Mouse (Mus musculus) megakaryocyte, embryonic 14.5 days (primary cell): ENCODE measurements at regions not wholly inside any gene's neighbourhood (a gene's known extent, or its start where the extent isn't known, plus 50 kb on each side); places are given as distances from the start of the nearest gene placed in this dataset.

Experiments used
- H3K27me3 ChIP-seq: replicated peaks from 2 replicates; pipeline ENCODE3; 2012; ENCODE audit warnings: inconsistent platforms
- H3K36me3 ChIP-seq: replicated peaks from 2 replicates; pipeline ENCODE3; 2012; ENCODE audit warnings: low read length, inconsistent platforms, mixed read lengths
- H3K4me1 ChIP-seq: 2 replicates; pipeline ENCODE4 v1.6.1; 2012; ENCODE audit warnings: inconsistent platforms
- H3K4me3 ChIP-seq: replicated peaks from 2 replicates; pipeline ENCODE3; 2012; ENCODE audit warnings: moderate library complexity, mild to moderate bottlenecking, inconsistent platforms
- H3K9me3 ChIP-seq: 2 replicates; pipeline ENCODE4 v1.6.1; 2012; ENCODE audit warnings: inconsistent platforms
- FLI1 ChIP-seq: IDR thresholded peaks from 2 replicates; pipeline ENCODE4 v1.6.1; 2012; ENCODE audit warnings: low read length, inconsistent platforms, mixed read lengths
- GATA1 ChIP-seq: IDR thresholded peaks from 3 replicates; pipeline ENCODE4 v1.6.1; 2012; ENCODE audit warnings: mixed read lengths, low read length, inconsistent platforms, borderline replicate concordance

DNA sequence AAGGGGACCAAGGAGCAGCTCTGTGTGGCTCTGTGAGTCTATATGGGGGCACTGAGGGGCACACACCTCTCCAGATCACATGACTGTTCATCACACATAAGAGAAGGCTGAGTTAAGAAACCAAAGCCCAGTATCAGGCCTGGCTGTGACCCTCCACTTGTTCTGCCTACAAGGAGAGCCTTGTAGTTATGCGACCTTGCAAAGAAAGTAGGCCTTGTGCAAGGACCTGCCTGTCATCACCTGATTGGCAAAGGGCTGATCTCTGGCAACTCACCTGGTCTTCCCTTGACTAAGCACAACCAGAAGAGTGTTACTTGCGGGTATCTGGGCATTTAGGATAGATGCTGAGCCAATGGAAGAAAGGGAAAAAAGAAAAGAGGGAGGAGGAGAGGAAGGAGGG lies 107.7 kb upstream of the Tcerg1l start:
- H3K4me3 ChIP-seq: no peak overlapping the region
- no peak for TF ChIP-seq GATA1
- TF ChIP-seq FLI1: no peak
- no peaks in the 10 kb centered on the region for H3K4me1 ChIP-seq
- H3K9me3 ChIP-seq: peaks cover 6% of the 10 kb centered on the region
- H3K27me3 ChIP-seq: no peaks in the 10 kb centered on the region
- H3K36me3 ChIP-seq: no peaks in the 10 kb centered on the region

DNA sequence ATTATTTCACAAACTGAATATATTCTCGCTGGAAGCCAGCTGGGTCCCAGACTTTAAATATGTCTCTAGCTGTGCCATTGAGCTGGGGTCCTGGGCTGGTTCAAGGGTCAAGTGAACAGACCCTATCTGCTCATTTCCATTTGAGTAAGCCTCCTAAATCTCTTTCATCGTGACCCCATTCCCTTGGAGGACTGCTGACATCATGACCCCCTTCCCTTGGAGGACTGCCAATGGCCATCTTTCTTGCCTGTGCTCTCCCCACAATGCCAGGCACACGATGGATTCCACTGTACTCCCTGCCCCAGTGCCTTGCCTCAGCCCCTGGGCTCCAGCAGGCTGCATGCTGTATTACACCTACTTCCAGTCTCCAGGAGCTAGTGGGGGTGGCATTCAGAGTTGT lies 106.5 kb upstream of the Tcerg1l start:
- peaks cover 6% of the 10 kb centered on the region for H3K9me3 ChIP-seq
- TF ChIP-seq FLI1 (no peak), GATA1 (no peak)
- no peak overlapping the region for H3K4me3 ChIP-seq
- H3K36me3 ChIP-seq: no peaks in the 10 kb centered on the region
- H3K27me3 ChIP-seq: no peaks in the 10 kb centered on the region
- H3K4me1 ChIP-seq: no peaks in the 10 kb centered on the region

DNA sequence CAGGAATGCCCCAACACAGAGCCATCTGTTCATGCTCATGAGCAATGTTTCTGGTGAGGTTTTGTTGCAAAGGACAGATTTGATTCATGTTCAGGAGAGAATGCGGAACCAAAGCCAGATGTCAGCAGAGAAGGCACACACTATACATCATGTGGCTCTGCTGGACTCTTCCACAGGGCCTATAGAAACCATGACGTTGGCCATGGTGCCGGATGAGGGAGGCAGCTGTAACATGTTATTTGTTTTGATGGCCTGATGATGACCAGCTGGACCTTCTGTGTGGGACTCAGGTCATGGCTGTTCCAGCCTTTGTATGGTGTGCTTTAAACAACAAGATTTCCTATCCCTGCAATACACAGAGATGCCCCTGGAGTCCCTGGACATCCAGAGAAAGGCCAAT lies 105.5 kb upstream of the Tcerg1l start:
- H3K9me3 ChIP-seq: peaks cover 6% of the 10 kb centered on the region
- no peaks in the 10 kb centered on the region for H3K36me3 ChIP-seq
- TF ChIP-seq FLI1: no peak
- TF ChIP-seq GATA1: no peak
- H3K4me3 ChIP-seq: no peak overlapping the region
- no peaks in the 10 kb centered on the region for H3K4me1 ChIP-seq
- no peaks in the 10 kb centered on the region for H3K27me3 ChIP-seq

DNA sequence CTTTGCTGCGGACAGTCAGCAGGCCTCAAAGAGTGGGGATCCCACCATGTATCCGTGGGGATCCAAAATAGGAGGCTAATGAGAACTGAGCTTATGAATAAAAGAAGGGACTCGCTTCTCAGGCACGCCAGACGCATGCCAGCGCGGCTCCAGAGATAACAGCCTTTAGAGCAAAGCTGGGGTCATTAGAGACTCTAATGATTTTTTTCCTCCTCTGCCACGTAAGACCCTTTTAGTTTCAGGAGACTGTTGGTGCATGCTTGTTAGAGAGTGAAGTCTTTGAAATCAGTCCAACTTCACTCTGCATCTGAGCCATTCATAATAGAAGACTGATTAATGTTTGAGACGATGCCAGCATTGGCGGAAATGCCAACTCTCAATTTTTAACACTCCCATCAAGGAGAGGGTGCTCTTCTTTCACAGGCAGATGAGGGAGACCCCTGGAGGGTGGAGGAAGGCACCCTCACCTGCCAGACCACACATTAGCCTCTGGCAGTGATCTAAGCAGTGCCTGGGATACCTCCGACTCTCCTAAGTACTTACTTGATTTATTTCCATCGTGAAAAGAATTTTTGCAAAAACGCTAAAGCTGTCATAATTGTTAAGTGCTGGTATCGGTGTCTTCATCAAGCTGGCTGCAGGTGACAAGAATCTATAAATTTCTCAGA lies 104.0 kb upstream of the Tcerg1l start:
- H3K9me3 ChIP-seq: 0 out of 2 replicates have a peak, but pooled peaks cover 3% of the 10 kb centered on the region
- no peaks in the 10 kb centered on the region for H3K36me3 ChIP-seq
- no peak overlapping the region for H3K4me3 ChIP-seq
- no peaks in the 10 kb centered on the region for H3K27me3 ChIP-seq
- H3K4me1 ChIP-seq: no peaks in the 10 kb centered on the region
- no peak for TF ChIP-seq GATA1
- no peak for TF ChIP-seq FLI1

DNA sequence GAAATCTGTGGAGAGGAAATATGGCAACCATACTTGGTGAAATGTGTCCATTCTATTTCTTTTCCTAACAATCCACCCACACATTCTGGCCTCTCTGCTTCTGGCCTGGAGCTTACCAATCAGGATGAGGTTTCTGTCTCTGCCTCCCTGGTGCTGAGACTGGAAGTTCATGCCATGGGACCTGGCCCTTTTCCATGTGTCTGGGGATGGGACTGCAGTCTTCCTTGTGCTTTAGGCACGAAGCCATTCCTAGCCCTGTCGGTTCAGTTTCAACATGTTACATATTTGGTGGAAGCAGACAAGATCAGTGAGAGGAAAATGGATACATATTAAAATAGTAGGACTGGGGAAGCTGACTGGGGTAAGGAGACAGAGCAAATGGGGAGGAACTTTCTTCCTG lies 100.2 kb upstream of the Tcerg1l start:
- Histone ChIP-seq H3K4me1 (no peaks in the 10 kb centered on the region), H3K27me3 (no peaks in the 10 kb centered on the region), H3K36me3 (no peaks in the 10 kb centered on the region), H3K9me3 (0 out of 2 replicates have a peak, but pooled peaks cover 3% of the 10 kb centered on the region), H3K4me3 (no peak overlapping the region)
- TF ChIP-seq FLI1: no peak
- no peak for TF ChIP-seq GATA1

DNA sequence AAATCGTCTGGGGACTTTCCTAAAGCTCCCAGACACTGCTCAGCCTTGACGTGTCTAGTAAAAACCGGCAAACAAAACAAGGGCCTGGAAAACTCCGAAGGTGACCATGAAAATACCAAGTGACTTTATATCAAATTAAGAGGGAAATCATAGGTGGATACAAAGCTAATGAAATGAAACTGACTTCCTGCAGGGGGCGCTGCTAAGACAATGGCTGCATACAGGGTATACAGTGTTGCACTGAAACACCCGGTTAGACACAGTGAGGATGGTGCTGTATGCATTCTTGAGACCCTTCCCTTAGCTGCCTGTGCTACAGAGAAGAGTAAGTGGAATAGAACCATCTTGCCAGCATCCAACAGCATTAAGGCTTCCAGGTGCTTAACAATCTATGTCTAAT lies 99.7 kb upstream of the Tcerg1l start:
- no peaks in the 10 kb centered on the region for H3K4me1 ChIP-seq
- no peaks in the 10 kb centered on the region for H3K27me3 ChIP-seq
- no peak overlapping the region for H3K4me3 ChIP-seq
- H3K9me3 ChIP-seq: no peaks in the 10 kb centered on the region
- TF ChIP-seq FLI1 (no peak), GATA1 (no peak)
- H3K36me3 ChIP-seq: no peaks in the 10 kb centered on the region

DNA sequence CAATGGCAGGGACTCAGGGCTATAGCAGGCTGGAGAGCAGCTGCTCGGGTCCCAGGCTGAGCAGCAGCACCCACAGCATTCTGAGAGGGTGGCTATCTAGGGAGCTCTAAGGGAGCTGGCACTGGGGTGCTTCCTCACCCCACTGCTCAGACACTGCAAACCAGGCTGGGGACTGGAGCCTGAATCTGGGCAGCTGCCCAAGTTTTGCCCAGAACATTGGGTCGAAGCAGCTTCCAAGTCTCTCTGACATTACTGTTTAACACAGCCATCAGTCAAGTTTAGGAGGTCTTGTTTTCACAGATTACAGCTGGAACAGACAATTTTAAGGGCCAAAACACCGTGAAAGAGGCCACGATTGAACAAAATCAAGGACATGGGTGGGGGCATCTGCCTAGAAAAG lies 96.1 kb upstream of the Tcerg1l start:
- Histone ChIP-seq H3K27me3 (no peaks in the 10 kb centered on the region), H3K9me3 (no peaks in the 10 kb centered on the region), H3K4me3 (no peak overlapping the region), H3K4me1 (no peaks in the 10 kb centered on the region), H3K36me3 (no peaks in the 10 kb centered on the region)
- no peak for TF ChIP-seq GATA1
- TF ChIP-seq FLI1: no peak

DNA sequence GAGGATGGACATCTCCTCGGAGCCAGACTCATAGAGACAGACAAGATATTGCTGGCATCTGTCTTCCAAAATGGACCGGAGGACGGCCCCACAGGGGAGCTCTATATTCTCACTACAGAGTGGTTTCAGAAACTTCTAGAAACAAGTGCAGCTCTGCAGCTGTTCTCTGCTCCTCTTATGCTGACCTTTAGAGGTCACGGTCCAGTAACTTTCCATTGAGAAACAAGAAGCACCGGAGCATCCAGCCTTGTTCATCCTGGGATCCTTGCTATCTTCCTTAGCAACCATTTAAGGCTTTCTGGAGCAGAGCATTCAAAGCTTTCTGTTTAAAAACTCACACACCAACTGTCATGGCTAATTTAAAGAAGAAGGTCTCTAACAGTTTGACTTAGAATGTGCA lies 94.7 kb upstream of the Tcerg1l start:
- no peaks in the 10 kb centered on the region for H3K27me3 ChIP-seq
- no peaks in the 10 kb centered on the region for H3K9me3 ChIP-seq
- TF ChIP-seq GATA1: no peak
- no peak for TF ChIP-seq FLI1
- no peaks in the 10 kb centered on the region for H3K4me1 ChIP-seq
- H3K36me3 ChIP-seq: no peaks in the 10 kb centered on the region
- H3K4me3 ChIP-seq: no peak overlapping the region

DNA sequence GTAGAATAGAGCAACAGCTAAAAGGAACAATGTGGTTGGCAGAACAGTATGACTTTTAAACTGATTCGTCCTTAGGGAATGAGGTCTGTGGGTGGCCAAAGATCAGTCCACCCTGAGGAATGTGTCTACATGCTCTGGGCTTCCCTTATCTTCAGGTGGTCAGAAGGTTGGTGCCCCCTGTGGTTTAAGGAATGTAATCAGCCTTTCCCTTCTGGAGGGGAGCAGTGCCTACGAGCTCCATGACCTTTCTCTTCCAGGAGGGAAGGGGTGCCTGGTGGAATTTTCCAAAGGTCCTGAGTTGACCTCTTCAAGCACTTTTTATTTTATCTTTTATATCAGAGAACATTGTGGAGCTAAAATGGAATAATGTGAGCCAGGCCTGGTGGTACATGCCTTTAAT lies 91.9 kb upstream of the Tcerg1l start:
- Histone ChIP-seq H3K9me3 (no peaks in the 10 kb centered on the region), H3K27me3 (no peaks in the 10 kb centered on the region), H3K4me1 (no peaks in the 10 kb centered on the region), H3K36me3 (no peaks in the 10 kb centered on the region), H3K4me3 (no peak overlapping the region)
- TF ChIP-seq GATA1: no peak
- TF ChIP-seq FLI1: no peak

DNA sequence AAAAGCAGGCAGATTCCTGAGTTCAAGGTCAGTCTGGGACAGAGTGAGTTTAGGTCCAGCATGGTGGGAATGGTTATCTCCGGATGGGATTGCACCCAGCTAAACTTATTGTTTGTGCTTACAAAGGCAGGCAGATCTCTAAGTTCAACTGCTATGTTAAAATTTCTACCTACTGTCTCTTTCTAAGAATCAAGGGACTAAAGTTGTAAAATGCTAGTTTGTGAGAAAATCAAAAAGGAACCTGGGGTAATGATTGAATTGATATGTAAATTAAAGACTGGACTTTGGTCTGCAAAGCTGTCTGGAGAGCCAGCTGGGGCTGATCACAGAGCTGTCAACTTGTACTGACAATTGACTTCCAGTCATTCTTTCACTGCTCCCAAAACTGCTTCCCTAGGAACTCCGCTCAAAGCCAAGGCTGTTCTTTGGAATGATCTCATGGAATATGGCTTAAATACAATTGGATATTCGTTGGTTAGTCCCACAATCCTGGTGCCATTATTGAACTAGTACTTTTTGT lies 90.7 kb upstream of the Tcerg1l start:
- TF ChIP-seq FLI1: no peak
- no peak for TF ChIP-seq GATA1
- H3K36me3 ChIP-seq: no peaks in the 10 kb centered on the region
- no peak overlapping the region for H3K4me3 ChIP-seq
- H3K27me3 ChIP-seq: no peaks in the 10 kb centered on the region
- H3K9me3 ChIP-seq: no peaks in the 10 kb centered on the region
- H3K4me1 ChIP-seq: no peaks in the 10 kb centered on the region

DNA sequence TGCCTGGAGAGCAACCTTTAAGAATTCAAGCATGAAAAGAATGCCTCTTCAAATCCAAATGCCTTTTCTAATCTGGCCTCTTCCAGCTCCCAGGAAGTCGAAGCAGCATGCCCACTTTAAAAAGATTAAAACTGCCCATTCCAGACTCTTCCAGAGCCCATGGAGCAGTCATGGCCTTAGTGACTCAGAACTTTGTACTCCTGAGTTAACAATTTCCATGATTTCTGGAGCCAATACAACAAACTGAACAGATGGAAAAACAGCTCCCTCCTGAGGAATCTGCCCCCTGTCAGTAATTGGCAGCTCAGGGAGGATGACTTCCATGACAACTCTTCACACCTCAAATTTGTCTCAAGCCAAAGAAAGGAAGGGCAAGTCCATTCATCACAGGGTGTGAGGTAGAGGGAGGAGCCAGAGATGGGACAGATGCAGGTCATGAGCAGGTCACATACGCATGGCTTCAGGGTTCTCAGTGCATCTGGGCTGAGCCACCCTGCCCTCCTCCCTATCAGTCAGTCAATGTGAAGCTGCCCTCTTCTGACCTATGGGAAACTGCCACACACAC lies 75.4 kb upstream of the Tcerg1l start:
- TF ChIP-seq FLI1 (no peak), GATA1 (no peak)
- Histone ChIP-seq H3K4me3 (peak overlapping the region; percentile 47), H3K9me3 (peaks cover 3% of the 10 kb centered on the region; the same call in 1 of the 2 replicates)

More for the DNA sequence above, 75.4 kb upstream of the Tcerg1l start:
- H3K4me1 ChIP-seq: no peaks in the 10 kb centered on the region
- H3K36me3 ChIP-seq: no peaks in the 10 kb centered on the region
- no peaks in the 10 kb centered on the region for H3K27me3 ChIP-seq
